Mouse (Mus musculus) liver, embryonic 13.5 days (tissue): ENCODE results near the gene Fkbp2. TPM values are rescaled to one million over a fixed set of nuclear protein-coding genes. Genes with fewer than 3 reads are reported as not detected.

Experiments
- ATAC-seq: fragments of 200-750 bp; cut with Nextera tagmentation; 2 replicates; pipeline ENCODE4 v1.8.0; 2017; ENCODE audit warnings: low read depth, mild to moderate bottlenecking, moderate number of reproducible peaks, moderate library complexity
- DNase-seq: peaks from one replicate; pipeline ENCODE4 v3.0.0; 2022
- H3K27ac ChIP-seq: fragments of 300-500 bp; sonication (generic); 2 replicates; pipeline ENCODE4 v1.5.1; 2015; ENCODE audit warnings: moderate library complexity, mild to moderate bottlenecking, inconsistent platforms
- H3K27me3 ChIP-seq: fragments of 300-500 bp; sonication (generic); 2 replicates; pipeline ENCODE4 v1.6.1; 2015; ENCODE audit warnings: mild to moderate bottlenecking, inconsistent platforms
- H3K36me3 ChIP-seq: fragments of 300-500 bp; sonication (generic); 2 replicates; pipeline ENCODE4 v1.6.1; 2015; ENCODE audit warnings: mild to moderate bottlenecking, inconsistent platforms
- H3K4me1 ChIP-seq: fragments of 300-500 bp; sonication (generic); replicated peaks from 2 replicates; pipeline ENCODE4 v1.6.1; 2015; ENCODE audit warnings: inconsistent platforms
- H3K4me2 ChIP-seq: fragments of 300-500 bp; sonication (generic); 2 replicates; pipeline ENCODE4 v1.6.1; 2015; ENCODE audit warnings: inconsistent platforms, mild to moderate bottlenecking, moderate library complexity
- H3K4me3 ChIP-seq: fragments of 300-500 bp; sonication (generic); replicated peaks from 2 replicates; pipeline ENCODE4 v1.5.1; 2015; ENCODE audit warnings: mild to moderate bottlenecking, inconsistent platforms
- H3K9ac ChIP-seq: fragments of 300-500 bp; sonication (generic); 2 replicates; pipeline ENCODE4 v1.6.1; 2015; ENCODE audit warnings: mild to moderate bottlenecking, inconsistent platforms
- H3K9me3 ChIP-seq: fragments of 300-500 bp; sonication (generic); replicated peaks from 2 replicates; pipeline ENCODE4 v1.6.1; 2016; ENCODE audit warnings: inconsistent platforms
- WGBS: fragments of 180-500 bp; shearing (Covaris S2); methylation state at CpG from one replicate; pipeline ENCODE4 v1.1.7; 2015; ENCODE audit not compliant: insufficient replicate concordance; 5-methylcytosine and 5-hydroxymethylcytosine counted together
- polyA plus RNA-seq: library from polyadenylated mRNA; unstranded; fragments of >200 nt; fragmentation: Nextera tagmentation; extraction: Ambion mirVana; gene quantifications from 2 replicates; pipeline ENCODE4 v1.2.1, GENCODE M21; 2015

Fkbp2 gene
- polyA plus RNA-seq, result 88.0 and 91.6 TPM in 2 replicates

DNA sequence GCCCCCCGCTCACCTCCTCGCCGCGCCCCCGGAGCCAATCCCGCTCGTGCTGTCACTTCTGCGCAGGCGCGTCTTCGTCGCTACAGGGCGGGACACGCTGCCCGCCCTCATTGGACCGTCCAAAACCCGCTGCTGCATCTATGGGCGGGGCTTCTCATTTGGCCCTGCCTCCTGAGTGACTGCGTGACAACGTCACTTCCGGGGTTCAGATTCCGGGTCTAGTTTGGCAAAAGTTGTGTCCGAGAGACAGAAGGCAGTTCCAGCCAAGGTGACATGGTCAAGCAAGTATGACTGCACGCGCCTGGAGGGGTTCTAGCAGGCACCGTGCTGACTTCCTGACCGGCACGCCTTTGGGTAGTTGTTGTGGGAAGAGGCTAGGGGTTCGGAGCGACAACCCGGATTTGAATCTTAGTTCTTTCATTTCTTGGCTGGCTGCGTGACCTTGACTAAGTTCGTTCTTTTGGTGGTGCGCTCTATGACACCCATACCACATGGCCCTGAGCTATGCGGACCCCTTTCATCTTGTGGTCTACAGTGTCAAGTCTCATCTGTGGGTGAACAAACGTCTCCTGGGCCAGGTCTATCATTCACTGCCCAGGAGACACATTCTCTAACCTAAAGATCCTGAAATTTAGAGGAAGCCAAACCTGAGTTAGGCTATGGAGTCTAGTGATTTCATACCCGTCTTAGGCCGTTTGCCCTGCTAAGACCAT, at the start of gene Fkbp2:
TSS of gene Fkbp2 (minus strand) at position 121 of the 713 bp plus-strand sequence.
- no peaks in the 10 kb centered on the region for H3K9me3 ChIP-seq
- ATAC-seq (peak; percentile 81), DNase-seq (peak; percentile 99)
- no peaks in the 10 kb centered on the region for H3K27me3 ChIP-seq
- WGBS, result under 1% methylated on average over 38 of the region's 38 CpGs
- H3K36me3 ChIP-seq, result peaks cover 52% of the 10 kb centered on the region
- peak within 1 kb of the TSS; percentile 89 for H3K27ac ChIP-seq
- H3K4me3 ChIP-seq, result peak within 1 kb of the TSS; percentile 80
- peak within 1 kb of the TSS; percentile 85 for H3K9ac ChIP-seq
- peaks cover 71% of the 10 kb centered on the region for H3K4me1 ChIP-seq
- peak within 1 kb of the TSS; percentile 97 for H3K4me2 ChIP-seq

DNA sequence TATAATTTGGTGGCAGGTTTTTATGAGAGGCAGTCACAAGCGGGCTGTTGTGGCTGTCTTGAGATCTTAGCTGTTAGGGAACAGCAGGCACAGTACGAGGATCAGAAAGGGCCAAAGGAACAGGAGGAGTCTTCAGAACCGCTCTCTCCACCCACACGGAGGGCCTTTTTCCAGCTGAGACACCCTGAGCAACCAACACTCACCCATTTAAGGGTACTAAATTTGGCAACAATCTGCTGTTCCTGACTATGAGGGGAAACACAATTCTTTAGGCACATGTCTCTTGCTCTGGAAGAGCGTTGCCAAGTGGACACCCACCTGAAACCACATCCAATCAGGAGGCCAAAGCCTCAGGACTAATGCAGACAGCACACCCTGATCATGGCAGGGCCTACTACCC, 49.2 kb upstream of the Fkbp2 start:
- 89% methylated on average over 5 of the region's 5 CpGs for WGBS

DNA sequence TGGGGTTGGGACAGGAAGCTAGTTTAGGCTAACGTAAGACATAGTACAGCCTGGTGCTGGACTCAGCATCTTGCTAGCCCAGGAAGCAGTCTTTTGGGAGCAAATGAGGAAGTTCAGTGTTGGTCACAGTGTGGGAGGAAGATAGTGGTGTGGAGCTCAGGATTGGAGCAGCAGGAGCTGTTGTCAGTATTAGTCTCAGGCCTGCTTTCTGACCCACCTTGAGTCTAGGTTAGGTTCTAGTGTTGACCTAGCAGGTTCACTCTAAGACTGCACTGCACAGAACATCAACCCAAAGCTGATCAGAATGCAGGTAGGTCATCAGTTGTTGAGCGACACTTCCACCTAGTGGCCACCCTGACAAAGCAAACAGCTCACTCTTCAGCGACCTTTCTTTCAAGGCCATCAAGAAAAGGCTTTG, 39.9 kb upstream of the Fkbp2 start:
- Histone ChIP-seq H3K27ac (peak overlapping the region; percentile 98), H3K9ac (peak overlapping the region; percentile 92)
- WGBS, result 19% methylated on average over 3 of the region's 3 CpGs

More for the DNA sequence above, 49.2 kb upstream of the Fkbp2 start:
- Histone ChIP-seq H3K36me3 (peaks cover 99% of the 10 kb centered on the region), H3K4me2 (no peak overlapping the region), H3K4me3 (no peak overlapping the region), H3K9me3 (no peaks in the 10 kb centered on the region), H3K27me3 (no peaks in the 10 kb centered on the region), H3K27ac (no peak overlapping the region; the same call in 1 of the 2 replicates), H3K9ac (no peak overlapping the region), H3K4me1 (no peaks in the 10 kb centered on the region)
- ATAC-seq (no peak), DNase-seq (no peak)

DNA sequence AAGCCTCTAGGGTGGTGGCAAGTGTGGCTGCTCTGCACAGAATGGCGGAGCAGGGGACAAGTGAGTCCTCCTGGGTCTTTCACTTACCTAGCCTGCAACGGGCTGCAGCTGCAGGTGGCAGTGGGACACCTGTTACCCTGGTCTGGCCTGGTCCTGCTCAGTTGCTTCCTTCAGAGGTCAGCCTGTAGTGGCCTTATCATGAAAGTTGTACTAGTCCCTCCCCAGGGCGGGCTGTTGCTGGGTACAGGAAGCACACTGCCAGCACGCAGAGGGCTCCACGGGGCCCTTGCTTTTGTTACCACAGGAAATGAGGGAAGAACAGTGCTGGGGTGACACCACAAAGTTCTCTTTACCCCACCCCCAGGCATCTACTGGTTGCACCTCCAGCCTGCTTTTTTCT, 38.9 kb upstream of the Fkbp2 start, which contains the start of gene Fermt3:
TSS of gene Fermt3 (minus strand) at position 279 of the 400 bp plus-strand sequence.
- Histone ChIP-seq H3K4me1 (peaks cover 53% of the 10 kb centered on the region), H3K4me2 (peak within 1 kb of the TSS; percentile 89), H3K9me3 (no peaks in the 10 kb centered on the region), H3K36me3 (peaks cover 73% of the 10 kb centered on the region), H3K4me3 (peak within 1 kb of the TSS; percentile 74), H3K27ac (peak within 1 kb of the TSS; percentile 98), H3K27me3 (no peaks in the 10 kb centered on the region), H3K9ac (peak within 1 kb of the TSS; percentile 92)
- DNase-seq, result peak; percentile 74
- ATAC-seq, result peak; percentile 83
- 9% methylated on average over 5 of the region's 5 CpGs for WGBS

More for the DNA sequence above, 39.9 kb upstream of the Fkbp2 start:
- Histone ChIP-seq H3K4me3 (peak overlapping the region; percentile 74), H3K4me1 (peaks cover 53% of the 10 kb centered on the region), H3K9me3 (no peaks in the 10 kb centered on the region), H3K36me3 (peaks cover 76% of the 10 kb centered on the region), H3K4me2 (peak overlapping the region; percentile 89), H3K27me3 (no peaks in the 10 kb centered on the region)
- ATAC-seq (no peak), DNase-seq (peak; percentile 54)

DNA sequence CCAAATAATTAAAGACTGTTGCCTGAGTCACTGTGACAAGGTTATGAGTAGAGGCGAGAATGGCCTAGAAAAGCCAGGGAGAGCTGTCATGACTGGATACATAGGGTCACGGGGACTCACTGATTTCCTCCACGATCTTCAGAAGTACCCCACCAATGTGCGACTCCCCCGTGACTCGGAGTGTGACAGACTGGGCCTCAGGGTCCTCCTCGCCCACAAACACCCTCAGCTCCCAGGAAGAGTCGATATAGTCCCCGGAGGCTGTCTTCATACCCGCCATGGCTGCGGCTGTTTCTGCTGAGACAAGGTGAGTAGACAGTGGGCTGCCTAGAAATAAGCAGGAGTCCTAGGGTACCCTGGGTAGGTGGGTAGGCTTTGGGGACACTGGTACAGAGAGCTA, 38.2 kb upstream of the Fkbp2 start:
- Histone ChIP-seq H3K9ac (peak overlapping the region; percentile 92), H3K9me3 (no peaks in the 10 kb centered on the region), H3K4me1 (peaks cover 53% of the 10 kb centered on the region), H3K4me3 (peak overlapping the region; percentile 74), H3K36me3 (peaks cover 73% of the 10 kb centered on the region), H3K27ac (peak overlapping the region; percentile 98), H3K4me2 (peak overlapping the region; percentile 89), H3K27me3 (no peaks in the 10 kb centered on the region)
- DNase-seq, result no peak
- peak; percentile 12 for ATAC-seq
- 21% methylated on average over 11 of the region's 11 CpGs for WGBS

DNA sequence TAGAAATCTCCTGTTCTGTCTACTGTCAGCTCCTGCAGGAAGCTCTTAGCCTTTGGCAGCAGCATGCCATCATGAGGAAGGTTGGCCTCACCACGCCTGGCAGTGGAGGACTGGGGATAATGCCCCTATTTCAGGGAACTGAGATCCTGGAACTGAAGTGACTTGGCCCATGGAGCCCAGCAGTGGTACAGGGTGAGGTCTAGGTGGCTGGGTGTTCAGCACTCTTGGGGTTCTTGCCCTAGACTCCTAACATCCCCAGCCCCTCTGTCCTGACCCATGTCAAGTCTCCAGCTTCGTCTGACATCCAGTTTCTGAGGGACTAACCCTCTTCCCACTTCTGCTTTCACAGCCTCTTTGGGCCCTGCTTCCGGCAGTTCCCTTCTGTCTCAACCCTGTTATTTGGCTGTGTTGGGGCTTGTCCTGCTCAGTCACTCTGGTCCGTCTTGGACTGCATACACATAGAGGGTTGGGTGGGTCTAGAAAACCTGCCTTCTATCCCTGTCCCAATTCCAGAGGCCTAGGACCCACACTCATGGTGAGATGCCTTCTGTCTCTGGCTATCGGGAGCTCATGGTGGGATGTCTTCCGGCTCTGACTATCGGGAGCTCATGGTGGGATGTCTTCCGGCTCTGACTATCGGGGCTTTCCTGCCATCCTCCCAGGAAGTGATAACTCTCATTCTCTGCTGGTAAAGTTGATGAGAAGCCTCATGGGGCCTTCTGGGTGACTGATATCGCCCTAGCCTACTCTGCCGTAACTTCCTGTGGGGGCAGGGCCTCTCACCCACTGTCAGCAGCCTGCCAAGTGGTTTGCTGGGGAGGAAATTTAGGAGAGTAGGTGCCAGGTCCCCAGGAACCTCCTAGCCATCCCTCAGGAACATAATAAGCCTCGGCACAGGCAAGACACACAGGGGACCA, 37.5 kb upstream of the Fkbp2 start:
- WGBS, result 16% methylated on average over 12 of the region's 12 CpGs
- peaks cover 60% of the 10 kb centered on the region for H3K4me1 ChIP-seq
- no peaks in the 10 kb centered on the region for H3K9me3 ChIP-seq
- peak overlapping the region; percentile 74 for H3K4me3 ChIP-seq
- H3K27me3 ChIP-seq, result no peaks in the 10 kb centered on the region
- peak overlapping the region; percentile 89 for H3K4me2 ChIP-seq
- peak overlapping the region; percentile 92 for H3K9ac ChIP-seq
- ATAC-seq (peak; percentile 88), DNase-seq (peak; percentile 79)
- peak overlapping the region; percentile 98 for H3K27ac ChIP-seq
- H3K36me3 ChIP-seq, result peaks cover 73% of the 10 kb centered on the region

DNA sequence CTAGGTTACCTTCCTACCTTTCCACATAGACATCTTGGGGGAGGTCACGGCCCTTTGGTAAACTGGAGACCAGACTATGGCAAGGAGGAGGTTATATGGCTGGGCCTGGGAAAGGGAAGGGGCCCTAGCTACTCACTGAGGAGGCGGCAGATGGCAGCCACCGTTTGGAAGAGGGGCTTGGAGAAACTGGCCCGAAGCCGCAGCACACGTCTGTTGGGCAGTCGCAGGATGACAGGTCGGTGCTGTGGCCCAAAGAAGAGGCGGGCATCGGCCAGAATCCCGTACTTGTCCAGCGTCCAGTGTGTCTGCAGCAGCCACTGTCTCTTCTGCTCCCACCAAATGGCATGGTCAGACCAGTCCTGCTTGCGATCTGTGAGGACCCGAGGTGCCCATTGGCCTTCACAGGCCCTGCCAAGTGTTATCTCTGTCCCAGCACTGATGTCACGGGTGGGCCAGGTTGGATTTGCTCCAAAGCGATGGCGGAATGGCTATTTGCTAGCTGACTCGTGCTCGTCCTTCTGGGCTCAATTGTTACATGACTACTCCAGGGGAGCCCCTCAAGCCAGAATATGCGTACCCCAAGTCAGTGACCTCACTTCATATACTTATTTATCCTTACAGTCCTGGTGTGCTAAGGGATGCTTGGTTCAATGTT, 34.3 kb upstream of the Fkbp2 start:
- no peak for ATAC-seq
- no peak overlapping the region for H3K4me3 ChIP-seq
- H3K4me1 ChIP-seq, result peaks cover 43% of the 10 kb centered on the region
- H3K9ac ChIP-seq, result no peak overlapping the region
- no peaks in the 10 kb centered on the region for H3K27me3 ChIP-seq
- DNase-seq, result no peak
- peaks cover 63% of the 10 kb centered on the region for H3K36me3 ChIP-seq
- H3K27ac ChIP-seq, result no peak overlapping the region
- H3K9me3 ChIP-seq, result no peaks in the 10 kb centered on the region
- no peak overlapping the region for H3K4me2 ChIP-seq
- WGBS, result 87% methylated on average over 20 of the region's 20 CpGs

DNA sequence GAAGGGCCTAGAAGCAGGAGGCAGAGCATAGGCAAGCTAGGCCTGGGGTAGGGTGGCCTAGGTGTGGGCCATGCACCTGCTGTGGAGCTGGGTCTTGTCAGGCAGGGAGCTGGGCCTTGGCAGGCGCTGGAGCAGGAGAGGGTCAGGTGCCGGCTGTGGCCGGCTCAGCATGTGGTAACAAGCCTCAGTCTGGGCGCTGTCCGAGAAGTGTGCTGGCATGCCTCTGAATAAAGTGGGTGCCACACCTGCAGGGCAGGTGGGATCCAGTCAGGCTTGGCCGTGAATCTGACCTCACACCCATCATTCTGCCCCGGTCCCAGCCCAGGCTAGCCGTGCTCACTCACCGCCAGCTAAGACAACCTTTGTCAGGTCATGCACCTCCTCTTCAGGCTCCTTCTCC, 33.7 kb upstream of the Fkbp2 start:
- ATAC-seq (no peak), DNase-seq (no peak)
- Histone ChIP-seq H3K4me3 (no peak overlapping the region), H3K9me3 (no peaks in the 10 kb centered on the region), H3K4me2 (no peak overlapping the region), H3K9ac (no peak overlapping the region), H3K27me3 (no peaks in the 10 kb centered on the region), H3K36me3 (peaks cover 65% of the 10 kb centered on the region), H3K27ac (no peak overlapping the region), H3K4me1 (peaks cover 37% of the 10 kb centered on the region)
- WGBS, result 94% methylated on average over 9 of the region's 9 CpGs

DNA sequence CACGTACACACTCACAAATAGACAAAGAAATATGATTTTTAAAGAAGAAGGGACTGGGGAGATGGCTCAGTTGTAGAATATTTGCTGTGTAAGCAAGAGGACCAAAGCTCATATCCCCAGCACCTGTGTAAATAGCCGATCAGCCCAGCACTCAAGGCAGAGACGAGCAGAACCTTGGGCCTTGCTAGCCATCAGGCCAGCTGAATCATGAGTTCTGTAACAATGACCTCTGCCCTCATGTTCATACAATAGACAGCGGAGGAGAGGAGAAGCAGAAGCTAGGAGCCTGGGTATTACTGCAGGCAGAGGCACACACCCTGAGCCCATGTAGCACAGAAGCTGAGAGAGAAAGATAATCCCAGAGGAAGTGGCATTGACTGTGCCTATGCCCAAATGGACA, 32.1 kb upstream of the Fkbp2 start:
- no peaks in the 10 kb centered on the region for H3K27me3 ChIP-seq
- DNase-seq (no peak), ATAC-seq (no peak)
- no peak overlapping the region for H3K4me2 ChIP-seq
- H3K27ac ChIP-seq, result no peak overlapping the region; the same call in 1 of the 2 replicates
- H3K9ac ChIP-seq, result no peak overlapping the region
- H3K9me3 ChIP-seq, result no peaks in the 10 kb centered on the region
- H3K4me3 ChIP-seq, result no peak overlapping the region
- peaks cover 75% of the 10 kb centered on the region for H3K36me3 ChIP-seq
- WGBS, result 75% methylated on average over 4 of the region's 4 CpGs
- peaks cover 21% of the 10 kb centered on the region for H3K4me1 ChIP-seq

DNA sequence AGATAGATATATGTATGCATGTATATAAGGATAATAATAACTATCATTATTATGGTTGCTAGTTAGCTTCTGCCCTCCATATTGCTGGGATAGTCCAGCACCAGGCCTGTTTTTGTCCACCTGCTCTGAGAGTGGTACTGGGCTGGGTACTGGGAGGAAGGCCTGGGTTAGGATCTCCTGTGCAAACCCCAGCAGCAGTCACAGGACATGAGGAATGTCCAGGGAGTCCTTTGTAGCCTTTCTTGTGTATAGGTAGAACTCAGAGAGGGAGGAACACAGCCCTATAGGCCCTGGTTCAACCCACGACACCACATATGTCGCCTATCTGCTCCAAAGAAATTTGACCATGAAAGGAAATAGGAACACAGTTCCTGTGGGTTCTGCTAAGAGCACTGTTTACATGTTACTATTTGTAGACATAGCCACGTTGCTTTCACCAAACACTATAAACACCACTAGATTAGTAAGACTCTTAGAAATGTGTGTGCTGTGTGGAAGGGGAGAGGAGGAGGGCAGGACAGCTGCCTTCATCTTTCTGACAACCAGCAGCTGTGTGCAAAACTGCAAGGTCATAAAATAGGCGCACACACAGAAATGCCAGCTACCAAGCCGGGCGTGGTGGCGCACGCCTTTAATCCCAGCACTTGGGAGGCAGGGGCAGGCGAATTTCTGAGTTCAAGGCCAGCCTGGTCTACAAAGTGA, 26.7 kb upstream of the Fkbp2 start:
- Histone ChIP-seq H3K9me3 (no peaks in the 10 kb centered on the region), H3K9ac (no peak overlapping the region), H3K36me3 (peaks cover 59% of the 10 kb centered on the region), H3K4me2 (no peak overlapping the region), H3K27me3 (no peaks in the 10 kb centered on the region), H3K27ac (no peak overlapping the region), H3K4me3 (no peak overlapping the region), H3K4me1 (peaks cover 3% of the 10 kb centered on the region; the same call in 1 of the 2 replicates)
- WGBS, result 84% methylated on average over 9 of the region's 9 CpGs
- no peak for ATAC-seq
- no peak for DNase-seq
